Mouse (Mus musculus): ENCODE measurements at regions not wholly inside any gene's neighbourhood (a gene's known extent, or its start where the extent isn't known, plus 50 kb on each side); places are given as distances from the start of the nearest gene placed in this dataset.
"Not testable (repeated sequence)": the region's sequence is repeated elsewhere in the genome, so short reads cannot be mapped to it uniquely, and the experiment has no call there.

DNA sequence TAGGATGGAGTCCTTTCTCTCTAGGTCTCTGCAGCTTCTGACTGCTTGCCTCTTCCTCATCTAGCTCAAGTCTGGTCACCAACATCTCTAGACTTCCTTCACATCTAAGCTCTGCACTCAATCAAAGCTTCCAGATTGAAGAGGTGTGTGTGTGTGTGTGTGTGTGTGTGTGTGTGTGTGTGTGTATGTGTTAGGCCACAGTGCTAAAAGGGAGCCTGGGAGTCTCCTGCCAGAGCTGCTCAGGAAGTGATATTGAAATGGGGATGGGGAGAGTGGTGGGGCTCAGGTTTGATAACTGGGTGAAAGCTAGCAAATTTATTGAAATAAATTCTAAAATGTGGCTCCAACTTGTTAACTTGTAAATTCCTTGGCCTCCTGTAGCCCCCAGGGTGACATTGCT is 73.3 kb downstream of the Gm31371 start:
- not testable (repeated sequence) for H3K4me2 ChIP-seq; H3K9me3 ChIP-seq (replicated peaks); H3K36me3 ChIP-seq; H3K4me3 ChIP-seq (replicated peaks); H3K4me1 ChIP-seq; H3K27ac ChIP-seq (replicated peaks); ATAC-seq (ENCODE audit: low FRiP score); H3K27me3 ChIP-seq (replicated peaks); H3K9ac ChIP-seq (replicated peaks)

DNA sequence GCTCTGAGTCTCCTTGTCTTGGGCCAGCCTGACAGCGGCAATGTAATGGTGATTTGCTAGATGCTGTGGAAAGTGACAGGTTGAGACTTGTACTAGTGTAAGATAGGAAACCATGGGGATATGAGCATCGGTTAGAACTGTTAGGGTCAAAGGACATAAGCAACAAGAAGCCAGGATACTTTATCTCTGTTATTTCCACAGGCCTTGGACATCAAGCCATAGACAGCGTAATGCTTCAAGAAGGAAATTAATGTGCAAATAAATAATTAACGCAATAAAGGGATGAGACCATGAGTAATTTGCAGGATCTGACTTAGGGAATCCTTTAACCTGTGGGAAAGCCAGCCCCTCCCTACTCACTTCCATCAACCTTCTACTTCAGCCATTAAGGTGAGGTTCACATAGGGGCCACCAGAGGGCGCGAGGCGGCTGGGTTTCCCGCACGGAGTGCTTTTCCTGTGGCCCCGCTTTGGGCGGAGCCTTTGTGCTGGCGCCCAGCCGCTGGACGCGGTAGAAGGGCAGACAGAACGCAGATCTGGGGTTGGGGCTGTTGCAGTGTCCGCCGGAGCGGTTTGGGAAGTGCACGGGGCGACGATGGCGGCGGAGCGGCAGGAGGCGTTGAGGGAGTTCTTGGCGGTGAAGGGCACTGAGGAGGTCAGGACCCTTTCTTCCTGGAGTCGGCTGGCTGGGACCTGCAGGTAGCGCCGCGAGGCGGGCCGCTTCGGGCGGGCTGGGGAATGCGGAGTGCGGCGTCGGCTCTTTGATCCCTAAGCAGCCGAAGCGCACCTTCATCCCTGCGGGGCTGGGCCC is 76.5 kb downstream of the Gm31371 start:
- 10% methylated on average over 42 of the region's 42 CpGs for WGBS
- Histone ChIP-seq H3K9me3 (replicated peaks) (peaks cover 3% of the 10 kb centered on the region; the same call in 1 of the 2 replicates), H3K4me1 (peaks cover 7% of the 10 kb centered on the region; the same call in 1 of the 2 replicates), H3K9ac (replicated peaks) (peak overlapping the region; percentile 55), H3K4me2 (peak overlapping the region; percentile 78), H3K4me3 (replicated peaks) (peak overlapping the region; percentile 50), H3K27me3 (replicated peaks) (no peaks in the 10 kb centered on the region), H3K27ac (replicated peaks) (no peak overlapping the region; the same call in 1 of the 2 replicates), H3K36me3 (peaks cover 5% of the 10 kb centered on the region; the same call in 1 of the 2 replicates)
- ATAC-seq (ENCODE audit: low FRiP score): peak; percentile 92

DNA sequence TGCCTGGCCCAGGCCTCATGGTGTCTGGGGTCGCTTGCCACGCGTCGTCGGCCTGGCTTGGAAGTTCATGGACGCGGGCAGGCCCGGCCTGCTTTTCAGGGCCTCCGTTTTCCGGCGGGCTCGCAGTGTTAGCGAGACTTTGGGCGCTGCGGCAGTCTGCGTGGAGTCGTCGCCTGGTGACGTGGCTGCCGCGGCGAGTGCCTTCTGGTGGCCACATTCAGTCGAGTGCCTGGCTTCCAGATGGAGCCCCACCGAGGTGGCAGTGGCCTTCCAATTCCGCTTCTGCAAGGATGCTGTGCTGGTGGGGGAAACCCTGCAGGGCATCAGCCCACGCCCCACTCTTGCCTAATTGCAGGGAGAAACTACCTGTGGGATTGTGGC is 77.1 kb downstream of the Gm31371 start:
- H3K9me3 ChIP-seq (replicated peaks); H3K36me3 ChIP-seq; H3K27ac ChIP-seq (replicated peaks); H3K4me1 ChIP-seq; H3K27me3 ChIP-seq (replicated peaks): not testable (repeated sequence)
- Histone ChIP-seq H3K4me3 (replicated peaks) (peak overlapping the region; percentile 50), H3K4me2 (peak overlapping the region; percentile 78), H3K9ac (replicated peaks) (peak overlapping the region; percentile 55)
- WGBS: 23% methylated on average over 26 of the region's 26 CpGs
- peak; percentile 85 for ATAC-seq (ENCODE audit: low FRiP score)

DNA sequence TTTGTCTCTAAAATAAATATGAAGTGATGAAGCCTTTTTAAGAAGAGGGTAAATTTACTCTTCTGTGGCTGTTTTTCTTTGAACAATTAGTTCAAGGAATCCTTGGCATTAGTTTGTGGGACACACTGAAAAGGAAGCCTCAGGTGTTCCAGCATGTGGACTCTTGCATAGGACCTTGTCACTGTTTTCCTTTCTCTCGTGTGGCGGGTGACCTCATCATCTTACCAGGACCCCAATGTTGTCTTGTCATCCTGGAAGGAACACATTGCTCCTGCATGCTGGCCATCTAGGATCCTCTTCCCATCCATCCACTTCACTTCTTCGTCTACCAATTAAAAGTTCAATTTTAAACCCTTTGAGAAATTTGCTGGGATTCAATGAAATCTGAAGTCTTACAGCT is 104.9 kb downstream of the Gm31371 start:
- not testable (repeated sequence) for ATAC-seq (ENCODE audit: low FRiP score); H3K27me3 ChIP-seq (replicated peaks); H3K9ac ChIP-seq (replicated peaks); H3K27ac ChIP-seq (replicated peaks); H3K4me3 ChIP-seq (replicated peaks); H3K9me3 ChIP-seq (replicated peaks); H3K4me1 ChIP-seq; H3K4me2 ChIP-seq
- peaks cover 11% of the 10 kb centered on the region for H3K36me3 ChIP-seq
- 89% methylated on average over 3 of the region's 3 CpGs for WGBS

DNA sequence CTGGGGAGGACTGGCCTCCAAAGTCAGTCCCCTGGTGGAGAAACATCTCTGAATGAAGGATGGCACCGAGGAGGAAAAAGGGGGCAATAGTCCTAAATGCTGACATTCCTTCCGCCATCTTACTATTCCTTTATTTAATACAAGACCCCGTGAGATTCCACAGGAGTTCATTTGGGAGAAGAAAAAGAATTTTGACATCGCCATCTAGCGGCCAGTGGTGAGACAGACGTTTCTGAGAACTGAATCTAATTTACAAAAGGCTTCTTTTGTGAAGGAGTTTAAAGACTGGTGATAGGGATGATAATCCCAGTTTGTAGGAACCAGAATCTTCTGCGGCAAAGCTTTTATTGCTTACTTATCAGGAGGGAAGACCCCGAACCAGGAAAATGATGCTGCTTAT is 107.8 kb downstream of the Gm31371 start:
- H3K36me3 ChIP-seq: peaks cover 20% of the 10 kb centered on the region
- H3K9ac ChIP-seq (replicated peaks); H3K9me3 ChIP-seq (replicated peaks); H3K27me3 ChIP-seq (replicated peaks); H3K4me1 ChIP-seq; H3K4me3 ChIP-seq (replicated peaks); ATAC-seq (ENCODE audit: low FRiP score); H3K4me2 ChIP-seq; H3K27ac ChIP-seq (replicated peaks): not testable (repeated sequence)
- 77% methylated on average over 8 of the region's 8 CpGs for whole genome bisulfite sequencing

DNA sequence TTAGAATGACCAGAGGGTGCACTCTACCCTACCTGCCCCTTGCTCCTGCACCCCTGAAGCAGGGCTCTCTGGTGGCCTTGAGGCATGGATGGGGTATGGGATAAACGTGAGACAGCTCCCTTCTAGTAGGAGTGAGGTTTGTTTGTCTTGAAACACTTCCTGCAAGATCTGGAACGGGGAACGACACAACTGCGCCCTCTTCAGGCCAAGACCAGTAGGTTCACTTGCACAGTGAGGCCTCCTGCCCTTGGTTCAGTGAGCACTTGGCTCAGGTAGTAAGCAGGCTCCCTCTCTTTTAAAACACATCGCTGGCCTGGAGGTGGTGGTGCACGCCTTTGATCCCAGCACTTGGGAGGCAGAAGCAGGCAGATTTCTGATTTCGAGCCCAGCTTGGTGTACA is 110.1 kb downstream of the Gm31371 start:
- not testable (repeated sequence) for H3K9ac ChIP-seq (replicated peaks); H3K27ac ChIP-seq (replicated peaks)

DNA sequence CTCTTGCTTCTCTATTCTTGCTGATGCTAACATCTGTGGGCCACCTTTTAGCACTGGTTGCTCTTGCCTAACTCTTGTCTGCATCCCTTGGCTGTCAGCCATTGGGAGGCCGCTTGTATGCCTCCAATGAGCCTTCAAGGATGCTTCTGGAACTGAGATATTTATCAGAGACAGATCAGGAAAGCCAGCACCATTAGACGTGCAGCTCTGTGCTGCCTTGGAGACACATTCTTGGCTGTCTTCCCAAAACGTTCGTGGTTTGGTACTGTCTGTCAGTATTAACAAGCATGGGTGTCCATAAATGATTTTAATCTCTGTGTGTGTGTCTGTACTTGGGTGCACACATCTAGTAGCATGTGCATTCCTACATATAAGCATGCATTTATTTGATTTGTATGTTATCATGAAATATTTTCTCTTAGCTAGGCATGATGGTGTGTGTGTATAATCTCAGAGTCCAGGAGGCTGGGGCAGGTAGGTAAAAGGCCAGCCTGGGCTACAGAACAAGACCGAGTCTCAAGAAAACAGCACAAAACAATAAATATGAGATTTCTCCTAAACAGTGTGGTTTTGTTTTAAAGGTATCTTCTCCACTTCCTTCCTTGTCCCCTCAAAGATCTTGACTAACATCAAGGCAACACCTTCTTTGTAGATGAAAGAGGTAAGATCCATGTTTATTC is 111.4 kb downstream of the Gm31371 start:
- 86% methylated on average over 5 of the region's 5 CpGs for WGBS
- peaks cover 17% of the 10 kb centered on the region for H3K36me3 ChIP-seq
- ATAC-seq (ENCODE audit: low FRiP score); H3K4me2 ChIP-seq; H3K9ac ChIP-seq (replicated peaks); H3K9me3 ChIP-seq (replicated peaks); H3K27me3 ChIP-seq (replicated peaks); H3K4me3 ChIP-seq (replicated peaks); H3K4me1 ChIP-seq; H3K27ac ChIP-seq (replicated peaks): not testable (repeated sequence)

More for the DNA sequence above, 110.1 kb downstream of the Gm31371 start:
- not testable (repeated sequence) for H3K4me2 ChIP-seq; ATAC-seq (ENCODE audit: low FRiP score); H3K4me3 ChIP-seq (replicated peaks); H3K27me3 ChIP-seq (replicated peaks); H3K9me3 ChIP-seq (replicated peaks); H3K4me1 ChIP-seq
- 79% methylated on average over 7 of the region's 7 CpGs for WGBS
- peaks cover 20% of the 10 kb centered on the region for H3K36me3 ChIP-seq

DNA sequence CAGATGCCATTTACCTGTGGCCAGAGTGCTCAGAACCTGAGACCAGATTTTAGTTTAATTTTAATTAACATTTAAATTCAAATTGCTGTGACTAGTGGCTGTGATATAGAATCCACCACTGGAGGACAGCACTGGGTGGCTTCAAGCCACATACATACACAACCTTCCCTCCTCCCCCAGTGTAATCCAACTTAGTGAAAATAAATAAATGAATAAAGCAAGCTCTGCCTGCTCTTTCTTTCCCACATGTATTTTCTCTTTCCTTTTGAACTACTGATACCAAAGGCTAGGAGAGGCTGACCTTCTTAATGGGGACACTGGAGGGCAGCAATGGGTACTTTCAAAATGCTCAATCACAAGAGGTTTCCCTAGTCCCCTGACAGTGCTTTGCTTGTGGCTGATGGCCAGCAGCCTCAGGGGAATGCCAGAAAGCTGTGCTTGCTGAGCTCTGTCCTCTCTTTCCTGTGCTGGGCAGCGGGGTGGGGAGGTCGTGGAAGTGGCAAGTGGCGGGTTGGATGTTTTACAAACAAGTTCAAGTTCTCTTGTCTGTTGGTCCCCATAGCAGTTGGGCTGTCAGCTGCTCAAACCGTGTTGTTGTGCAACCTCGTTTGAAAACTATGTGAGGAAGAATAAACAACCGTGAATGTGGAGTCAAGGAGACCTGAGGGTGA is 112.4 kb downstream of the Gm31371 start:
- not testable (repeated sequence) for H3K4me1 ChIP-seq; H3K9ac ChIP-seq (replicated peaks); H3K27ac ChIP-seq (replicated peaks); ATAC-seq (ENCODE audit: low FRiP score); H3K9me3 ChIP-seq (replicated peaks); H3K4me2 ChIP-seq; H3K4me3 ChIP-seq (replicated peaks); H3K27me3 ChIP-seq (replicated peaks)
- H3K36me3 ChIP-seq: peaks cover 17% of the 10 kb centered on the region
- WGBS: 91% methylated on average over 6 of the region's 6 CpGs

DNA sequence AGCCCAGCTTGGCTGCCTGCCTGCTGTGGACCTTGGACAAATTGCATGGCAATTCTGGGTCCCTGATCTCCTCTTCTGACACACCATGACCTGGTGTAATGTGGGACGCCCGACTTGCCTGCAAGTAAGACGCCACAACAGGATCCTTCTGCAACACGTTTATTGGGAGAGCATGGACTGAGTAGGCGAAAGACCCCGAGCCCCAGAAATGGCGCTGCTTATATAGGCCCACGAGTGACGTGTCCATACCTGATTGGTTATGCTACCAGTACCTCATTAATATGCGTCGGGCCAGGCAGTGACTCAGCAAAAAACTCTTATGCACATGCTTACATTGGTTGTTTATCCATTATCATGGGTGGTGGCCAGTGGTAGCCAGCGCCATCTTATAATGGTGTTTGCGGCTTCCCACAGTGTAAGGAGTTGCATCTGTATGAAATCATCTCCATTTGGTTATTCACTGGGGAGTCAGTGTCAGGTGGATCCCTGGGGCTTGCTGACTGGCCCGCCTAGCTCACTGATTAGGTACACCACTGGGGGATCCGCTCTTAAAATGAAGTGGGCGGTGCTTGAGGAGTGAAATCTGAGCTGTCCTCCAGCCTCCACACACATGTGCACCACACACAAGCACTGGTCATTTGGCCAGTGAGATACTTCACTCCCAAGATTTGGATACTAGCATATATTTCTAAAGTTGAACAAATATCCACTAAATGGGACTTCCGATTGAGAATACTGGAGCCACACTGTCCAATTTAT is 113.1 kb downstream of the Gm31371 start:
- H3K4me1 ChIP-seq; H3K27ac ChIP-seq (replicated peaks); H3K9ac ChIP-seq (replicated peaks); H3K4me2 ChIP-seq; H3K9me3 ChIP-seq (replicated peaks); ATAC-seq (ENCODE audit: low FRiP score); H3K27me3 ChIP-seq (replicated peaks); H3K4me3 ChIP-seq (replicated peaks): not testable (repeated sequence)
- peaks cover 17% of the 10 kb centered on the region for H3K36me3 ChIP-seq
- WGBS: 88% methylated on average over 17 of the region's 17 CpGs

DNA sequence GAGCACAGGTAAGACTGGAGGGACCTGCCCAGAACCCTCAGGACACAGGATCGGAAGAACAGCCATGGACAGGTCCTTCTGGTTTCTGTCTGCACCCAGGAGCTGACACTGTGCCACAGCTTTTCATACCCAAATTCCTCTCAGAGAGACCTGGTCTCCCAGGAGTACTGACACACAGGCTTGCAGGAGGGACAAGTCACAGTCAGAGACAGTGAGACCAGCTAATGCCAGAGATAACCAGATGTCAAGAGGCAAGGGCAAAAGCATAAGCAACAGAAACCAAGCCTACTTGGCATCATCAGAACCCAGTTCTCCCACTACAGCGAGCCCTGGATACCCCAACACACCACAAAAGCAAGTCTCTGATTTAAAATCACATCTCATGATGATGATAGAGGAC is 122.3 kb downstream of the Gm31371 start:
- not testable (repeated sequence) for H3K36me3 ChIP-seq; H3K9me3 ChIP-seq (replicated peaks); H3K27me3 ChIP-seq (replicated peaks); H3K4me2 ChIP-seq; ATAC-seq (ENCODE audit: low FRiP score); H3K4me3 ChIP-seq (replicated peaks); H3K9ac ChIP-seq (replicated peaks); H3K4me1 ChIP-seq; H3K27ac ChIP-seq (replicated peaks)
- WGBS: 81% methylated on average over 1 of the region's 2 CpGs

DNA sequence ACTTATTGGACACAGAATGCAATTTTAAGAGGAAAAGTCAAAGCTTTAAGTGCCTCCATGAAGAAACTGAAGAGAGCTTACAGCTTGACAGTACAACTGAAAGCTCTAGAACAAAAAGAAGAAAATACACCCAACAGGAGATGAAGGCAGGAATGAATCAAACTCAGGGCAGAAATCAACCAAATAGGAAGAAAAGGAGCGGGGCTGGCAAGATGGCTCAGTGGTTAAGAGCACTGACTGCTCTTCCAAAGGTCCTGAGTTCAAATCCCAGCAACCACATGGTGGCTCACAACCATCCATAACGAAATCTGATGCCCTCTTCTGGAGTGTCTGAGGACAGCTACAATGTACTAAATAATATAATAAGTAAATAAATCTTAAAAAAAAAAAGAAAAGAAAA is 124.8 kb downstream of the Gm31371 start:
- 61% methylated on average over 2 of the region's 2 CpGs for WGBS
- H3K9me3 ChIP-seq (replicated peaks); H3K27me3 ChIP-seq (replicated peaks); H3K4me3 ChIP-seq (replicated peaks); H3K36me3 ChIP-seq; ATAC-seq (ENCODE audit: low FRiP score); H3K27ac ChIP-seq (replicated peaks); H3K4me1 ChIP-seq; H3K9ac ChIP-seq (replicated peaks); H3K4me2 ChIP-seq: not testable (repeated sequence)
